Mouse (Mus musculus) olfactory bulb, adult 2 months (tissue): Measurements from ENCODE around the gene Ccdc194. TPM values are rescaled to one million over a fixed set of nuclear protein-coding genes. Genes with fewer than 3 reads are reported as not detected.

Experiments
- H3K27ac ChIP-seq: fragments of 200-500 bp; 2 replicates; pipeline ENCODE4 v1.5.1; 2012; ENCODE audit warnings: low read depth, low read length; ENCODE audit not compliant: insufficient read depth
- H3K4me1 ChIP-seq: fragments of 200-500 bp; 2 replicates; pipeline ENCODE4 v1.6.1; 2012; ENCODE audit warnings: low read length; ENCODE audit not compliant: control insufficient read depth, insufficient read depth
- H3K4me3 ChIP-seq: fragments of 200-500 bp; 2 replicates; pipeline ENCODE4 v1.5.1; 2012; ENCODE audit warnings: mild to moderate bottlenecking, low read depth, low read length, moderate library complexity; ENCODE audit not compliant: insufficient read depth
- CTCF ChIP-seq: fragments of 200-500 bp; IDR thresholded peaks from 2 replicates; pipeline ENCODE4 v1.5.1; 2012; ENCODE audit warnings: low read depth, mild to moderate bottlenecking, low read length, moderate library complexity; ENCODE audit not compliant: insufficient read depth
- POLR2A ChIP-seq: fragments of 200-500 bp; IDR thresholded peaks from 2 replicates; pipeline ENCODE4 v1.6.1; 2012; ENCODE audit warnings: mild to moderate bottlenecking, low read depth, low read length, moderate library complexity; ENCODE audit not compliant: insufficient read depth
- WGBS: fragments of 180-500 bp; shearing (Covaris S2); methylation state at CpG from one replicate; pipeline ENCODE4 v1.1.7; 2018; 5-methylcytosine and 5-hydroxymethylcytosine counted together
- polyA plus RNA-seq: library from polyadenylated mRNA; stranded (reverse); fragments of >200 nt; gene quantifications from 2 replicates; pipeline ENCODE4 v1.2.4, GENCODE M21; 2012; ENCODE audit warnings: low replicate concordance; ENCODE audit not compliant: missing spikeins, insufficient read depth, insufficient read length

Ccdc194 gene
- polyA plus RNA-seq, 1 experiment: not detected

GRCm38 (mm10) chr8:71558071-71558957 is 32.8 kb upstream of the Ccdc194 start, which contains the start of gene Tmem221:
TSS of gene Tmem221 (minus strand) at chr8:71558871.
- Histone ChIP-seq H3K4me1 (peaks cover 16% of the 10 kb centered on the region), H3K4me3 (peak within 1 kb of the TSS; percentile 2; the same call in 1 of the 2 replicates), H3K27ac (no peak within 1 kb of the TSS)
- TF ChIP-seq POLR2A: no peak
- no peak for TF ChIP-seq CTCF
- WGBS: 6% methylated on average over 70 of the region's 70 CpGs

- H3K4me1 ChIP-seq: peaks cover 10% of the 10 kb centered on the region
- 95% methylated on average over 2 of the region's 2 CpGs for WGBS
- TF ChIP-seq CTCF (no peak), POLR2A (no peak)
- H3K27ac ChIP-seq: no peak overlapping the region
- H3K4me3 ChIP-seq: no peak overlapping the region
Observed at GRCm38 (mm10) chr8:71554644-71555043, 29.1 kb upstream of the Ccdc194 start.

- TF ChIP-seq CTCF (no peak), POLR2A (no peak)
- H3K27ac ChIP-seq: no peak overlapping the region
- WGBS: 61% methylated on average over 6 of the region's 6 CpGs
Observed at GRCm38 (mm10) chr8:71554001-71554400, 28.5 kb upstream of the Ccdc194 start.

GRCm38 (mm10) chr8:71552770-71553169 is 27.3 kb upstream of the Ccdc194 start:
- TF ChIP-seq POLR2A (no peak), CTCF (no peak)
- no peak overlapping the region for H3K27ac ChIP-seq
- no peak overlapping the region for H3K4me3 ChIP-seq
- no peaks in the 10 kb centered on the region for H3K4me1 ChIP-seq
- WGBS: 79% methylated on average over 6 of the region's 6 CpGs

More at GRCm38 (mm10) chr8:71554001-71554400, 28.5 kb upstream of the Ccdc194 start:
- peaks cover 7% of the 10 kb centered on the region for H3K4me1 ChIP-seq
- no peak overlapping the region for H3K4me3 ChIP-seq

GRCm38 (mm10) chr8:71550754-71551153 is 25.2 kb upstream of the Ccdc194 start:
- 72% methylated on average over 7 of the region's 7 CpGs for WGBS
- H3K4me1 ChIP-seq: no peaks in the 10 kb centered on the region
- H3K4me3 ChIP-seq: no peak overlapping the region
- TF ChIP-seq CTCF (no peak), POLR2A (no peak)
- no peak overlapping the region for H3K27ac ChIP-seq

- Histone ChIP-seq H3K4me1 (peaks cover 10% of the 10 kb centered on the region), H3K27ac (no peak overlapping the region), H3K4me3 (no peak overlapping the region)
- 82% methylated on average over 7 of the region's 7 CpGs for WGBS
- TF ChIP-seq CTCF: no peak
- TF ChIP-seq POLR2A: no peak
Observed at GRCm38 (mm10) chr8:71547590-71547989, 22.1 kb upstream of the Ccdc194 start.

GRCm38 (mm10) chr8:71545053-71545452 is 19.5 kb upstream of the Ccdc194 start:
- H3K27ac ChIP-seq: no peak overlapping the region
- WGBS: 89% methylated on average over 11 of the region's 11 CpGs
- no peak for TF ChIP-seq CTCF
- no peak for TF ChIP-seq POLR2A
- H3K4me1 ChIP-seq: peaks cover 10% of the 10 kb centered on the region
- no peak overlapping the region for H3K4me3 ChIP-seq

GRCm38 (mm10) chr8:71543755-71544154 is 18.2 kb upstream of the Ccdc194 start:
- 87% methylated on average over 9 of the region's 9 CpGs for WGBS
- Histone ChIP-seq H3K4me3 (peak overlapping the region; percentile 85; the same call in 1 of the 2 replicates), H3K27ac (no peak overlapping the region), H3K4me1 (peaks cover 10% of the 10 kb centered on the region)
- TF ChIP-seq POLR2A: no peak
- TF ChIP-seq CTCF: no peak

- WGBS: under 1% methylated on average over 54 of the region's 55 CpGs
- TF ChIP-seq POLR2A: 0 out of 2 replicates have a peak, but pooled peaks have one; percentile 23
- TF ChIP-seq CTCF: no peak
- peaks cover 10% of the 10 kb centered on the region for H3K4me1 ChIP-seq
- H3K27ac ChIP-seq: 0 out of 2 replicates have a peak within 1 kb of the TSS, but pooled peaks have one; percentile 23
- H3K4me3 ChIP-seq: peak within 1 kb of the TSS; percentile 85
Observed at GRCm38 (mm10) chr8:71542632-71543343, 17.3 kb upstream of the Ccdc194 start, which contains the start of gene Mvb12a. TSS of gene Mvb12a (plus strand) at chr8:71542922.
